Mouse (Mus musculus) kidney, embryonic 16.5 days (tissue): ENCODE data around the gene Man2c1. TPM values are rescaled to one million over a fixed set of nuclear protein-coding genes. Genes with fewer than 3 reads are reported as not detected.

Source experiments
- polyA plus RNA-seq: library from polyadenylated mRNA; unstranded; fragments of >200 nt; fragmentation: Nextera tagmentation; extraction: Ambion mirVana; gene quantifications from 2 replicates; pipeline ENCODE4 v1.2.1, GENCODE M21; 2015

The Man2c1 gene
- polyA plus RNA-seq, 1 experiment from 2014 or later: 79.0 TPM

Other genes with a start within 250 kb of the Man2c1 start
- 11.9 and 12.3 TPM in 2 replicates for gene Snx33, start 202.3 kb upstream of the Man2c1 start, polyA plus RNA-seq
- gene Imp3, start 193.2 kb upstream of the Man2c1 start, polyA plus RNA-seq: 89.7 and 92.6 TPM in 2 replicates
- 27.2 and 29.4 TPM in 2 replicates for gene Snupn, start 179.8 kb upstream of the Man2c1 start, polyA plus RNA-seq
- 23.6 TPM in 2 replicates for gene Ptpn9, start 135.8 kb upstream of the Man2c1 start, polyA plus RNA-seq
- gene Sin3a, start 58.6 kb upstream of the Man2c1 start, polyA plus RNA-seq: 36.7 and 42.3 TPM in 2 replicates
- gene Neil1, start 17.6 kb downstream of the Man2c1 start, polyA plus RNA-seq: 8.8 and 9.3 TPM in 2 replicates
- 107 and 130 TPM in 2 replicates for gene Commd4, start 27.6 kb downstream of the Man2c1 start, polyA plus RNA-seq
- not detected in 2 replicates for gene Trcg1, start 105.9 kb downstream of the Man2c1 start, polyA plus RNA-seq
- 23.0 and 26.3 TPM in 2 replicates for gene 1700017B05Rik, start 131.9 kb downstream of the Man2c1 start, polyA plus RNA-seq